Mouse (Mus musculus) ES-E14 (cell line): ENCODE measurements around the gene Chd6.

ENCODE experiments used
- CHD2 ChIP-seq: IDR thresholded peaks from 2 replicates; pipeline ENCODE4 v1.6.1; 2014; ENCODE audit warnings: mild to moderate bottlenecking, low read depth, low read length, inconsistent platforms
- MAFK ChIP-seq: IDR thresholded peaks from 2 replicates; pipeline ENCODE4 v1.6.1; 2014; ENCODE audit warnings: mild to moderate bottlenecking, low read depth, low read length, inconsistent platforms; ENCODE audit not compliant: insufficient read depth
- ZC3H11A ChIP-seq: IDR thresholded peaks from 2 replicates; pipeline ENCODE4 v1.6.1; 2012; ENCODE audit warnings: low read depth, mild to moderate bottlenecking, inconsistent platforms, low read length, borderline replicate concordance

DNA sequence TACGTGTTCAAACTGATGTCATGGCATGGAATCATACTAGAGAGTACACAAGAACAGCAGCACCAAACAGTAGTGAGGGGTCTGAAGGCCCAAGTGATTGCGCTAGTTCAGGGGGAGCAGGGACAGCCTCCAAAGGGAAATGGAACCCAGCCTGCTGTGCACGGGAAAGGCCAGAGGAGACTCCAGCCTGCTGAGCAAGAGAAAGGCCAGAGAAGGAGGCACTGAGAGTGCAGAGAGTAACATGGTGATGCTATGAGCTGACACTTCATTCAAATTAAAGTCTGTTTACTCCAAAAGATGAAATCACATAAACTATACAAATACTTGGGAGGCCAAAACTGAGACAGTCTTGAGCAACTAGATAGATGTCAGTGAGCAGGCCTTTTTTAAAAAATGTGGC is 71.1 kb downstream of the Chd6 start:
- no peak for TF ChIP-seq CHD2
- no peak for TF ChIP-seq MAFK
- no peak for TF ChIP-seq ZC3H11A
